Mouse (Mus musculus): Measurements from ENCODE around the gene Pcbd2. TPM values are rescaled to one million over a fixed set of nuclear protein-coding genes. Genes with fewer than 3 reads are reported as not detected.

The Pcbd2 gene
- polyA plus RNA-seq, 1 experiment from 2014 or later = 20.0 TPM

GRCm38 (mm10) chr13:55809707-55810106, 82.5 kb downstream of the Pcbd2 start:
- no peak overlapping the region for H3K4me2 ChIP-seq (ENCODE audit: low read length)
- no peaks in the 10 kb centered on the region for H3K4me1 ChIP-seq (ENCODE audit: control insufficient read depth, insufficient read depth, low read length)
- H3K4me3 ChIP-seq (ENCODE audit: low read depth, low read length) = no peak overlapping the region
- no peak for ATAC-seq
- no peaks in the 10 kb centered on the region for H3K27me3 ChIP-seq (ENCODE audit: control insufficient read depth, insufficient read depth, low read depth, low read length)
- H3K36me3 ChIP-seq (ENCODE audit: control insufficient read depth, insufficient read depth, low read length) = no peaks in the 10 kb centered on the region
- no peaks in the 10 kb centered on the region for H3K9me3 ChIP-seq (replicated peaks; ENCODE audit: control insufficient read depth, low read length, poor library complexity, severe bottlenecking)
- no peak overlapping the region for H3K9ac ChIP-seq (ENCODE audit: low read depth, low read length)
- no peak overlapping the region for H3K27ac ChIP-seq (ENCODE audit: low read length)
- 90% methylated on average over 10 of the region's 10 CpGs for WGBS

GRCm38 (mm10) chr13:55810947-55811346, 83.8 kb downstream of the Pcbd2 start:
- no peak for ATAC-seq
- 76% methylated on average over 5 of the region's 5 CpGs for WGBS
- H3K27ac ChIP-seq (ENCODE audit: low read length) = no peak overlapping the region
- no peaks in the 10 kb centered on the region for H3K36me3 ChIP-seq (ENCODE audit: control insufficient read depth, insufficient read depth, low read length)
- H3K4me1 ChIP-seq (ENCODE audit: control insufficient read depth, insufficient read depth, low read length) = no peaks in the 10 kb centered on the region
- no peak overlapping the region for H3K4me3 ChIP-seq (ENCODE audit: low read depth, low read length)
- no peak overlapping the region for H3K4me2 ChIP-seq (ENCODE audit: low read length)
- H3K27me3 ChIP-seq (ENCODE audit: control insufficient read depth, insufficient read depth, low read depth, low read length) = no peaks in the 10 kb centered on the region
- no peak overlapping the region for H3K9ac ChIP-seq (ENCODE audit: low read depth, low read length)
- H3K9me3 ChIP-seq (replicated peaks; ENCODE audit: control insufficient read depth, low read length, poor library complexity, severe bottlenecking) = no peaks in the 10 kb centered on the region

- Histone ChIP-seq H3K9me3 (replicated peaks; ENCODE audit: control insufficient read depth, low read length, poor library complexity, severe bottlenecking) (no peaks in the 10 kb centered on the region), H3K4me1 (ENCODE audit: control insufficient read depth, insufficient read depth, low read length) (no peaks in the 10 kb centered on the region), H3K4me2 (ENCODE audit: low read length) (no peak overlapping the region), H3K27me3 (ENCODE audit: control insufficient read depth, insufficient read depth, low read depth, low read length) (no peaks in the 10 kb centered on the region), H3K27ac (ENCODE audit: low read length) (no peak overlapping the region), H3K4me3 (ENCODE audit: low read depth, low read length) (no peak overlapping the region), H3K9ac (ENCODE audit: low read depth, low read length) (no peak overlapping the region), H3K36me3 (ENCODE audit: control insufficient read depth, insufficient read depth, low read length) (no peaks in the 10 kb centered on the region)
- no peak for ATAC-seq
- WGBS = 66% methylated on average over 5 of the region's 5 CpGs
Observed at GRCm38 (mm10) chr13:55813490-55814016, 86.4 kb downstream of the Pcbd2 start.

GRCm38 (mm10) chr13:55814834-55815233, 87.7 kb downstream of the Pcbd2 start:
- no peak overlapping the region for H3K9ac ChIP-seq (ENCODE audit: low read depth, low read length)
- no peak for ATAC-seq
- H3K36me3 ChIP-seq (ENCODE audit: control insufficient read depth, insufficient read depth, low read length) = no peaks in the 10 kb centered on the region
- H3K27ac ChIP-seq (ENCODE audit: low read length) = no peak overlapping the region
- no peak overlapping the region for H3K4me2 ChIP-seq (ENCODE audit: low read length)
- no peak overlapping the region for H3K4me3 ChIP-seq (ENCODE audit: low read depth, low read length)
- H3K4me1 ChIP-seq (ENCODE audit: control insufficient read depth, insufficient read depth, low read length) = no peaks in the 10 kb centered on the region
- no peaks in the 10 kb centered on the region for H3K27me3 ChIP-seq (ENCODE audit: control insufficient read depth, insufficient read depth, low read depth, low read length)
- WGBS = 92% methylated on average over 6 of the region's 6 CpGs
- no peaks in the 10 kb centered on the region for H3K9me3 ChIP-seq (replicated peaks; ENCODE audit: control insufficient read depth, low read length, poor library complexity, severe bottlenecking)

- Histone ChIP-seq H3K4me1 (ENCODE audit: control insufficient read depth, insufficient read depth, low read length) (no peaks in the 10 kb centered on the region), H3K4me3 (ENCODE audit: low read depth, low read length) (no peak overlapping the region), H3K4me2 (ENCODE audit: low read length) (no peak overlapping the region), H3K9me3 (replicated peaks; ENCODE audit: control insufficient read depth, low read length, poor library complexity, severe bottlenecking) (no peaks in the 10 kb centered on the region), H3K27me3 (ENCODE audit: control insufficient read depth, insufficient read depth, low read depth, low read length) (peaks cover 37% of the 10 kb centered on the region), H3K9ac (ENCODE audit: low read depth, low read length) (no peak overlapping the region), H3K27ac (ENCODE audit: low read length) (no peak overlapping the region), H3K36me3 (ENCODE audit: control insufficient read depth, insufficient read depth, low read length) (no peaks in the 10 kb centered on the region)
- ATAC-seq = no peak
- 61% methylated on average over 5 of the region's 5 CpGs for WGBS
Observed at GRCm38 (mm10) chr13:55822499-55822898, 95.3 kb downstream of the Pcbd2 start.

GRCm38 (mm10) chr13:55824151-55824945, 97.2 kb downstream of the Pcbd2 start:
- Histone ChIP-seq H3K27me3 (ENCODE audit: control insufficient read depth, insufficient read depth, low read depth, low read length) (peaks cover 47% of the 10 kb centered on the region), H3K9ac (ENCODE audit: low read depth, low read length) (no peak overlapping the region), H3K4me1 (ENCODE audit: control insufficient read depth, insufficient read depth, low read length) (no peaks in the 10 kb centered on the region), H3K27ac (ENCODE audit: low read length) (no peak overlapping the region), H3K9me3 (replicated peaks; ENCODE audit: control insufficient read depth, low read length, poor library complexity, severe bottlenecking) (no peaks in the 10 kb centered on the region), H3K36me3 (ENCODE audit: control insufficient read depth, insufficient read depth, low read length) (no peaks in the 10 kb centered on the region), H3K4me2 (ENCODE audit: low read length) (no peak overlapping the region), H3K4me3 (ENCODE audit: low read depth, low read length) (no peak overlapping the region)
- no peak for ATAC-seq
- 20% methylated on average over 10 of the region's 10 CpGs for WGBS

- no peaks in the 10 kb centered on the region for H3K9me3 ChIP-seq (replicated peaks; ENCODE audit: control insufficient read depth, low read length, poor library complexity, severe bottlenecking)
- peaks cover 53% of the 10 kb centered on the region for H3K27me3 ChIP-seq (ENCODE audit: control insufficient read depth, insufficient read depth, low read depth, low read length)
- 0 out of 2 replicates have a peak, but pooled peaks have one; percentile 18 for ATAC-seq
- H3K9ac ChIP-seq (ENCODE audit: low read depth, low read length) = no peak overlapping the region
- WGBS = under 1% methylated on average over 32 of the region's 32 CpGs
- no peaks in the 10 kb centered on the region for H3K36me3 ChIP-seq (ENCODE audit: control insufficient read depth, insufficient read depth, low read length)
- no peak overlapping the region for H3K4me2 ChIP-seq (ENCODE audit: low read length)
- no peak overlapping the region for H3K4me3 ChIP-seq (ENCODE audit: low read depth, low read length)
- H3K27ac ChIP-seq (ENCODE audit: low read length) = no peak overlapping the region
- H3K4me1 ChIP-seq (ENCODE audit: control insufficient read depth, insufficient read depth, low read length) = no peaks in the 10 kb centered on the region
Observed at GRCm38 (mm10) chr13:55825245-55825681, 98.1 kb downstream of the Pcbd2 start.

- 0 out of 2 replicates have a peak, but pooled peaks have one; percentile 9 for ATAC-seq
- H3K4me2 ChIP-seq (ENCODE audit: low read length) = no peak overlapping the region
- no peak overlapping the region for H3K9ac ChIP-seq (ENCODE audit: low read depth, low read length)
- H3K9me3 ChIP-seq (replicated peaks; ENCODE audit: control insufficient read depth, low read length, poor library complexity, severe bottlenecking) = no peaks in the 10 kb centered on the region
- no peaks in the 10 kb centered on the region for H3K36me3 ChIP-seq (ENCODE audit: control insufficient read depth, insufficient read depth, low read length)
- WGBS = under 1% methylated on average over 56 of the region's 56 CpGs
- peaks cover 4% of the 10 kb centered on the region for H3K4me1 ChIP-seq (ENCODE audit: control insufficient read depth, insufficient read depth, low read length)
- no peak overlapping the region for H3K27ac ChIP-seq (ENCODE audit: low read length)
- H3K4me3 ChIP-seq (ENCODE audit: low read depth, low read length) = no peak overlapping the region
- peaks cover 59% of the 10 kb centered on the region for H3K27me3 ChIP-seq (ENCODE audit: control insufficient read depth, insufficient read depth, low read depth, low read length)
Observed at GRCm38 (mm10) chr13:55826008-55826671, 99.0 kb downstream of the Pcbd2 start.
